Mouse (Mus musculus) adrenal gland, adult 18-20 months (tissue): ENCODE results near the gene Ywhag. TPM values are rescaled to one million over a fixed set of nuclear protein-coding genes. Genes with fewer than 3 reads are reported as not detected.

Source experiments
- DNase-seq, 2 experiments: peaks; one replicate each; pipeline ENCODE4 v3.0.0; 2021 to 2022; ENCODE audit warnings: low spot score in 2 of 2
- total RNA-seq, 2 experiments: library from RNA; stranded (reverse); gene quantifications; 1 replicate in 1 of 2; 2 replicates in 1 of 2; pipeline ENCODE4 v1.2.3; 2021

Ywhag gene
- total RNA-seq, 2 experiments from 2014 or later = 665 to 853 TPM

GRCm38 (mm10) chr5:135952830-135953229 lies 18.4 kb upstream of the Ywhag start:
- no peak for DNase-seq

GRCm38 (mm10) chr5:135951660-135952059 lies 17.2 kb upstream of the Ywhag start:
- DNase-seq = no peak

- no peak for DNase-seq
These were observed 16.4 kb upstream of the Ywhag start for GRCm38 (mm10) chr5:135950710-135951412.

GRCm38 (mm10) chr5:135946621-135947020 lies 12.2 kb upstream of the Ywhag start:
- no peak for DNase-seq

GRCm38 (mm10) chr5:135945916-135946408 lies 11.5 kb upstream of the Ywhag start:
- no peak for DNase-seq

GRCm38 (mm10) chr5:135942710-135943109 lies 8.3 kb upstream of the Ywhag start:
- no peak for DNase-seq

- no peak for DNase-seq
These were observed 6.2 kb upstream of the Ywhag start for GRCm38 (mm10) chr5:135940587-135940986.

GRCm38 (mm10) chr5:135935641-135936190 lies 1.3 kb upstream of the Ywhag start:
- no peak for DNase-seq

GRCm38 (mm10) chr5:135935176-135935523 lies 734 bp upstream of the Ywhag start:
- no peak for DNase-seq

- peak; percentile 66 to 68 for DNase-seq
These were observed 445 bp downstream of the Ywhag start for GRCm38 (mm10) chr5:135933900-135934441.

- DNase-seq = no peak
These were observed 1.1 kb downstream of the Ywhag start for GRCm38 (mm10) chr5:135933222-135933899.

GRCm38 (mm10) chr5:135932359-135932758 lies 2.1 kb downstream of the Ywhag start:
- no peak for DNase-seq

GRCm38 (mm10) chr5:135931526-135931925 lies 2.9 kb downstream of the Ywhag start:
- DNase-seq = no peak

- DNase-seq = peak in 1 of 2 experiments; percentile 7
These were observed 4.6 kb downstream of the Ywhag start for GRCm38 (mm10) chr5:135929685-135930424.

- no peak for DNase-seq
These were observed 10.5 kb downstream of the Ywhag start for GRCm38 (mm10) chr5:135923901-135924300.

- no peak for DNase-seq
These were observed 14.5 kb downstream of the Ywhag start for GRCm38 (mm10) chr5:135919902-135920301.

- no peak for DNase-seq
These were observed 15.8 kb downstream of the Ywhag start for GRCm38 (mm10) chr5:135918593-135918992.

- DNase-seq = no peak
These were observed 16.4 kb downstream of the Ywhag start for GRCm38 (mm10) chr5:135918059-135918437.

GRCm38 (mm10) chr5:135917327-135918058 lies 16.9 kb downstream of the Ywhag start:
- DNase-seq = no peak

- no peak for DNase-seq
These were observed 17.8 kb downstream of the Ywhag start for GRCm38 (mm10) chr5:135916601-135917000.
